Mouse (Mus musculus): ENCODE data around the gene Ndufs3.

Gene Ndufs3

DNA sequence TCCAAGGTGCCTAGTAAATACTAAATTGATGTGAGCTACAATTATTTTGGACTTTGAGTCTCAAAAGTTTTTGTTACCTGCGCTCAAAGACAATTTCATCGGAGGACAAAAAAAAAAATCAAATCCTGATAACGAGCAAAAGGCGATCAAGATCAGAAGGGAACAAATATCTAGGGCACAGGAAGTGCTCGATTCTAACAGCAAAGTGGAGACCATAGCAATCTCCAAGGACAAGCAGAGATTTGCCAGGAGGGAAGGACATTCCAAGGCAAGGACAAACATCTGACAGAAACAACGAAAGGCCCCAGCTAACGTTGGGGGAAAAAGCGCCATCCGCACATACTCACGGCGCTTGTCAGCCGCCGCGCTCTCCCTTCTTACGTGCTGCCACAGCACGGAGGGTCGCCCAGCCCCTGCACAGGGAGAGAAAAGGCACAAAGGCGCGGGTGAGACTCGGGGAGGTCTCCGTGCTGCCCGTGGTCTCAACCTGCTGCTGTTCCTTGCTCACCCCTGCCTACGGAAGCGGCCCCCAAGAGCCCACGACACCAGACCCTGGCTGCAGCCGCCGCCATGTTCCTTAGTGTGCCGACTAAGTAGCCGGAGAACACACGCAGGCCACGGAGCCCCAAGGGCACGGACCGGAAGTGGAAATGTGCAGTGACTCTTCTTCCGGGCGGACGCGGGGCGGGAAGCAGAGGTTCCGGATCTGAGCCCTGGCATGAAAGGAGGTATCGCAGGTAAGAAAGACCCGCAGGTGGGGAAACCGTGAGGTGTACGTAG, at the start of gene Ndufs3, which contains the start of gene Kbtbd4:
TSS of gene Ndufs3 (minus strand) at position 752 of the 780 bp plus-strand sequence.
TSS of gene Kbtbd4 (plus strand) at position 665 of the 780 bp plus-strand sequence.
- in situ Hi-C loops (cut with MboI) = no loop called here

DNA sequence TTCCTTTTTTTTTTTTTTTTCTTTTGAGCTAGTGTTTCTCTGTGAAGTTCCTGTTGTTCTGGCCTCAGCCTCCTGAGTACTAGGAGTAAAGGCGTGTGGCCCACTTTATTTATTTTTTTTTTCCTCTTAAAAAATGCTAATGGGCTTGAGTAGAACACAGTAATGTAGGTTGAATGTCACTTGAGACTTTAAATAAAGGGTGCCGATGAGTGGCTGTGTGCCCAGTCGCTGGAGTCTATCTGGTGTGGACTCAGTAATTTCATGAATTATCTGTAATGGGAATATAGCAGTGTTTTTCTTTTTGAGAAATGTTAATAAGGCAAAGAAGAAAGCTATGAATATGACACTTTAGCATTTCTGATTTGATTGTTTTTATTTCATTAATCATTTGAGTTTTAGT, 48.8 kb upstream of the Ndufs3 start:
- in situ Hi-C loops (cut with MboI) = no loop called here

DNA sequence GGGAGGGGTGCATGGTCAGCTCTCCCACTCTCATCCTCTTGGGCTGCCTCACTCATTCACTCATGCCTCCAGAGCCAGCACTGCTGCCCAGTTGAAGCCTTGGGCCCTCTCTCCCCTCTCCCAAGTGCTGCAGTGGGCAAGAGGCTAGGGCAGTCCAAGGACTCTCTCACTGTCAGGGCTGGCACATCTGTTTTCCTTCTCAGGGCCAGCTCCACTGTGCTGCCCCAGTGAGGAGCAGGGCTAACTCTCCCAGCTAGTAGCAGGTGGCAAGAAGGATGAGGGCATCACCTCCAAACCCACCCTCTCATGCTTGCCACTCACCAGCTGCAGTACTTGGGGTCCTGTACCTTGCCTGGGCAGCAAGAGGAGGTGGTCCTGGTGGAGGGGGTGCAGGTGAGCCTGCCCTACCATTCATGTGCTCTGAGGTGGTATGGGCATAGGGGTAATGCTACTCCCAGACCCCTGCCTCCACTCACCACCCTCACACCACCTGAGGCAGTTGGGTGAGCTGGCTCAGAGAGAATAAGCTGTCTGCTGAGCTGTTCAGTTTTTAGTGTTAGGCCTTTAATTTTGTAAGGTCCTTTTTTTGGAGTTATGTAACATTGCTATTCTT, 46.1 kb upstream of the Ndufs3 start:
- in situ Hi-C loops (cut with MboI) = no loop called here

DNA sequence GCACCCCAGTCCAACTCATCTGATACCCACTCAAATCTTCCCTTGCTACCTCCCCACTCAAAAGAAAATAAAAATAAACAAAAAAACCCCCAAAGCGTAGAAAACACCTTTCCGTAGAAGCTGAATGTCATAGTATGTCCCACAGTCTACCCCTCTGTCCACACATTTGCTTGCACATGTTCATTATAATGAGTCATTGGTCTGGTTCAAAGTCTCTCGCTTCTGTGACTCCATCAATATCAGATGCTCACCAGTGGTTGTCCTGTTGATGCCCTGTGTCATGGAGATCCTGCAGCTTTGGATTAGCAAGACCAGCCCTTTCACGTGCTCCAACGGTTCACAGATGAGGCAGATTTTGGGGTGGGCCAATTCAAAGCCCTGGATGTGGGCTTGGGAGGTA, 45.5 kb upstream of the Ndufs3 start:
- in situ Hi-C loops (cut with MboI) = no loop called here

DNA sequence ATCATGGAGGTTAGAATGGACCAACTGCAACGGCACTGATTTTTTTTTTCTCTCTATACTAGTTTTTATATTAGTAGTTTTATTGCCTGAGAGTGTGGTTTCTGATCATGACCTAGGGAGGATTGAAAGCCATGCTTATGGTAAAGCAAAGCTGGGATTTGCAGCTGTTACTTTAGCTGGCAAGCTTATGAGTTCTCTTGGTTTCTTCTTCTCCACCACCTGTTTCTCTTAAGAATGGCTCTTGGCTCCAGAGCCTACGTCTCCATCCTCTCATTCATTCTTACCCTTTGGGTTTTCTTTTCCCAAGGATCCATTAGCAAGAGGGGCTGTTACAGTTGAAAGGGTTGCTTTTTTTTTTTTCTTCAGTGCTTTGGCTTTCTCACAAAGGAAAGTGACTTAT, 37.1 kb upstream of the Ndufs3 start:
- in situ Hi-C loops (cut with MboI) = no loop called here

DNA sequence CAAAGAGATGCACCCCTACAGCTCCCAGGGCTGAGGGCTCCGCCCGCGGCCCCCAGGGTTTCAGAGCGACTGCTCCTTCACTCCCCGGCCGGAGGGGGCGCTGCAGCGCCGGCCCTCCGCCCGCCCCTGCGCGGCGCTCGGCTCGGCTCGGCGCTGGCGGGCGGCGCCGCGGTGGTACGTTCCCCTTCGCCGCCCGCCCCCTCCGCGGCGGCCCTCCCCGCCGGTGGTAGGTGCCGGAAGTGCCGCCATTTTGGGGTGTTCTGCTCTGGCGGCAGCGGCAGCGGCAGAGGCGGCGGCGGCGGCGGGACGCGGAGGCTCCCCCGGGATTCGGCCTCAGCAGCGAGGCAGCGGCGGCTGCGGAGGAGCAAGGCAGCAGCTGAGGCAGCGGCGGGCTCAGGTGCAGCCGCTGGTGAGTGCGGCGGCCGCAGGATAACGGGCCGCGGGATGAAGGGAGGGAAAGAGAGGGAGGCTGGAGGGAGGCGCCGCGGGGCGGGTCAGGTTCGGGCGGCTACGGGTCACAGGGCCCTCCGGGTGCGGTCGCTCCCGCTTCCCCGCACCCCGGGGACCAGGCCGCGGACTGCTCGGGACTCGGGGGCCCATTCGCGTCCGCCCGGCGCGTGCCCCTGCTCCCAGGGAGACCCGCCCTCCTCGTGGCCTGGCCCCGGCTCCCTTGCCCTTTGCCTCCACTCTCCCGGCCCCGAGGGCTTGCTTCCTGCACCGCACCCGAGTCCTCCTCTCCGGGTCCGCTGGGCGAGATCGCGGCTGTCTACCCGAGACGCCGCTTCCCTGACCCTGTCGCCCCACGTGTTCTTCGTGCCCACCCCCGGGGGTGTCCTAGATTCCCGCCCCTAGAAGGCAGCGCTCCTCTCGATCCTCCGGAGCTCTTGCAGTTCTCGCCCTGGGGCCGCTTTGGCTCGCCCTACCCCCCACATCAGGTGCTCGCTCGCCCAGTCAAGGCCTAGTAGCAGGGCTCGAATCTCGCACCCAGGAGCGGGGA, 35.9 kb upstream of the Ndufs3 start, which contains the start of gene Celf1:
TSS of gene Celf1 (plus strand) at position 150 of the 997 bp plus-strand sequence.
- in situ Hi-C loops (cut with MboI) = no loop called here

DNA sequence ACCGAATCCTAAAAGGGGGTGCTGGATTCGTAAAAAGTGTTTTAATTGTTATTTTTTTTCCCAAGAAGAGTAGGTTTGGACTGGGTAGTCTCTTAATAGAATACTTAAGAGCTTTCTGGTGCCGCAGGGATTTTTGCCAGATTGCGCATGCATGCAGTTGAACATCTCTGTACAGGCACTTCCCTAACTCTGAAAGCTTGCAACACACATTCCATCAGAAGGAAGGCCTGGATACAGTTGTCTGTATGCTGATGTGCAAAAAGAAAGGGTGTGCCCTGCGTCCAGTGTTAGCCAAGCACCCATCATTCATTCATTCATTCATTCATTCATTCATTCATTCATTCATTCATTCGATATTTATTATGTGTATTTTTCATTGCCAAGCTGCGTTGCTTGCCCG, 35.1 kb upstream of the Ndufs3 start:
- in situ Hi-C loops (cut with MboI) = no loop called here

DNA sequence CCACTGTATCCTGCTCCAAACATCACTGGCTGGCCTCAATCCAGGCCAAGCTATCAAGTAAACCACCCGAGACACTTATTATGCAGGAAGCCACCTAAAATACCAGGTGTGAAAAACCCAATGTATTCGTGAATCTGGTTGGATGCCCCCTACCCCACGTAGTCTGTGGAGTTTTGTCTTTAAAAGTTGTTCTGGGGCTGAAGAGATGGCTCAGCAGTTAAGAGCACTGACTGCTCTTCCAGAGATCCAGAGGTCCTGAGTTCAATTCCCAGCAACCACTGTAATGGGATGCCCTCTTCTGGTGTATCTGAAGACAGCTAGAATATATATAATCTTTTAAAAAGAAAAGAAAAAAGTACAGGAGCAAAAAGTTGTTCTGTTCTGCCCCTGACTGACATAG, 33.7 kb upstream of the Ndufs3 start:
- in situ Hi-C loops (cut with MboI) = no loop called here

DNA sequence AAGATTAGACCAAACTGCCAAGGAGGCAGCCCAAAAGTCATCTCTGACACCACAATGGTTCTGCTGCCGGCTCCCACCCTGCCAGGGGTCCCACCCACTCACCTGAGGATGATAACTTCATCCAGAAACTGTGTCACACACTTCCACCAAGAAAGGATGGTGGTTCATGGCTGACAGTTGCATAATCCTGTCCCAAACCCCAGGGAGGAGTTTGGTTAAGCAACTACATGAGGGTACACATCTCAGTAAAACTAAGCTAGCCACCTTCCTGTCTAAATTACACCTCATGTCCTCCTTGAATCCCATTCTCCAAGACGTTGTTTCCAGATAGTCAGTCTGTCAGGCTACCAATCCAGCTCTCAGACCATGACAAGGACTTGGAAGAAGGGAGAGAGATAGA, 27.6 kb upstream of the Ndufs3 start:
- in situ Hi-C loops (cut with MboI) = no loop called here

DNA sequence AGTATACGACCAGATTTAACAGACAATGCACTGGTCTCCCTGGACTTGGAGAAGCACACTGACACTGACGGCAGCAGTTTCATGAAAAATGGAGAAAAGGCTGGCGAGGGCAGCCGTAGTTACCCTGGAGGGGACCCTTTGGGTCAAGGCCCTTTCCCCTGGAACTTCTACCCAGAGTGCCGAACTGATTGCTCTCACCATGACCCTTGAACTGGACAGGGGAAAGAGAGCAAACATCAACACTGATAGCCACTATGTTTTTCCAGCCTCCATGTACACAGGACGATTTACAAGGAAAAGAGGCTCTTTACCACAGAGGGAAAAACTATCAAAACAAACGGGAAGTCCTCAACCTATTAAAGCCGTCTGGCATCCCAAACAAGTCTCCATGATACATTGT, 27.2 kb upstream of the Ndufs3 start:
- in situ Hi-C loops (cut with MboI) = no loop called here

DNA sequence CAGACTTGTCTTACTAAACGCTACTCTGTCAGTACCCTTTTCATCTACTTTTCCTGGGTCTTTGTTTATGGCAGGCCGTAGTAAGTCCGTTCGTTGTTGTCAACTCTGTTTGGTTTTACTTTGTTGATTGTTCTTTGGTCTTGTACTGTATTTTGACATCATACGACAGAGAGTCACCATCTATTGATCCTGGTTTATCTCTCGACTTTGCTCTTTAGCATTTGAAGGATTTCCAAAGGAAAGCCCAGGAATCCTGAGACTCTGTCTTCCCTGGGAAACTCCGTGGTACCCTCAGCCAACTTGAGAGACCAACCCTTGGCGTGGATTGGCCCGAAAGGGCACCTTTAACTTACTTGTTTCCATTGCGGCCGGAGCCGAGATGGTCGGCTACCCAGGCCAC, 23.9 kb upstream of the Ndufs3 start:
- in situ Hi-C loops (cut with MboI) = no loop called here

DNA sequence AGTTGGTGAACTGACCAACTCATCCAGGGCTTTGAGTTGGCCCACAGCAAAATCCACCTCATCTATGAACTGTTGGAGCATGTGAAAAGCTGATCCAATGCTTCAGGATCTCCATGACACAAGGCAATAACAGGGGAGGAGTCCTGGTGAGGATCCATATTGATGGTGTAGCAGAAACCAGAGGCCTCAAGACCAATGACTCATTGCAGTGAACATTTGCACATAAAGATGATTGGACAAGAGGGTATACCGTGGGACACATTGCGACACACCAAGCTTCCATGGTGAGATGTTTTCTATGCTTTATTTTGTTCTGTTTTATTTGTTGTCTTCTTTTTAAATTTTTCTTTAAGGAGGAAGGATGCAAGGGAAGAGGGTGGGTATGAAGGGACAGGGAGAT, 18.0 kb upstream of the Ndufs3 start:
- in situ Hi-C loops (cut with MboI) = no loop called here

DNA sequence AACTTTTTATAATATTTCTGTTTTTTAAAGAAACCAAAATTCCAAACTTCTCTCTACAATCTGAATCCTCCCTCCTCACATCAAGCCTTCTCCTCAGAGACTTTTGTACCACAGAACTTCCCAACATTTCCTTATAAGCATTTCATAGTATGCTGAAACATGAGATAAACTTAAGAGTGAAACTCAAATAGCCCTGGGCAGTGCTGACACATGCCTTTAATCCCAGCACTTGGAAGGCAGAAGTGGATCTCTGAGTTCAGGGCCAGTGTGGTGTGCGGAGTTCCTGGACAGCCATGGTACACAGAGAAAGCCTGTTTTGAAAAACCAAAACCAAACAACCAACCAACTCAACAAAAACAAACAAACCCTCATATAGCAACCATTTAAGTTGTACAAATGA, 16.6 kb upstream of the Ndufs3 start:
- in situ Hi-C loops (cut with MboI) = no loop called here

DNA sequence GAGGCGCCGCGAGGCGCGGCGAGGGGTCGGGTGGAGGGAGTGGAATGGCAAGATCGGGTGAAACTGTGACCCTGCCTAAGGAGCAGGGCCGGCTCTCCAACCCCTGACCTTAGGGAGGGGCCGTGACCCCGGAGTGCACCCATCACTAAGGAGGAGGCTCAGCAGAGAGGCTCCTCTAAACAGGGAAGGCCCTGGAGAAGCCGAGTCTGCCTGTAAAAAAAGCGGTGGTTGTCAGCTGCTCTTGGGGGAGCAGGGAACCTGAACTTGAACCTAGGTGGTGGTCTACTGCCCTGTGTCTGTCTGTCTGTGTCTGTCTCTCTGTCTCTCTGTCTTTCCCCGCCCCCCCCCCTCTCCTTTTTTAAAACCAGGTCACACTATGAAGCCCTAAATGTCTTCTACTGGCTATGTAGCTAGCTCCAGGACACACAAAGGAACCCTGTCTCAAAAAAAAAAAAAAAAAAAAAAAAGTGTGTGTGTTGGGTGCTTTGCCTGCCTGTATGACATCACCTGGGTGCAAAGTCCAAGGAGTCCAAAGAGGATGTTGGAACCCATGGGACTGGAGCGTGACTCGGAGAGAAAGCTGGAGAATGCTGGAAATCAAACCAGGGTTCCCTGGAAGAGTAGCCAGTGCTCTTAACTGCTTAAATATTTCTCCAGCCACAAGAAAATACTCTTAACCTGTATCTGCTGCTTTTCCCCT, 13.5 kb upstream of the Ndufs3 start:
- in situ Hi-C loops (cut with MboI) = no loop called here

DNA sequence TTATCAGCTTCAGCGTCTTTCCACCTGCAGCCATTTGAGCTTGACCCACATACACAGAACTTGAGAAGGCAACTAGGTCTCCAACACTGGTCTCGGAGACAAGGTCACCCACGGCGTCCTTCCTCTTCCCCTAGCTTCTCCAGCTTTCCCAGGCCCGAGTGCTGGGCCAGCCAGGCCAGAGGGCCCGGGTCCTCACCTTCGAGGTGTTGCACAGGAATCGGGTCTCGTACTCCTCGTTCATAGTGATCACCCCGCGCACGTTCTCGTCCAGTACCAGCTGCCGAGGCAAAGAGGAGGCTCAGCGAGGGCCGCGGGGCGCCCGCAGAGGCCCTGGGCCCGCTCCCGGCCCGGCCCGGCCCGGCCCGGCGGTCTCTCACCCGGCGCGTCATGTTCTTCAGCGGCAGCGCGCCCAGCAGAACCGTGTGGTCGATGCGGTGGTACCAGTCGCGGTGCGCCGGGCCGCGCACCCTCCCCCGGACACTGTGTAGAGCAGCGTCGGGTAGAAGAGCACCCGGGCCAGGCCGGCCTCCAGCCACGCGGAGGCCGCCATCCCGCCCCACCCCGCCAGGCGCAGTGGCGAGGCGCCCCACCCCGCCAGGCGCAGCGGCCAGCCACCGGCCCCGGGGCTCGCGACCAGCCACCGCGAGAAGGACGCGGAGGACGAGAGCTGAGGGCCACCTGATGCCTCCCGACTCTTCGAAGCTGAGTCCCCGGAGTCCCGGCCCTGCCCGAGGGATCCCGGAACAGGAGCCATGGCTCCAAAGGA, 12.8 kb upstream of the Ndufs3 start:
- in situ Hi-C loops (cut with MboI) = no loop called here

DNA sequence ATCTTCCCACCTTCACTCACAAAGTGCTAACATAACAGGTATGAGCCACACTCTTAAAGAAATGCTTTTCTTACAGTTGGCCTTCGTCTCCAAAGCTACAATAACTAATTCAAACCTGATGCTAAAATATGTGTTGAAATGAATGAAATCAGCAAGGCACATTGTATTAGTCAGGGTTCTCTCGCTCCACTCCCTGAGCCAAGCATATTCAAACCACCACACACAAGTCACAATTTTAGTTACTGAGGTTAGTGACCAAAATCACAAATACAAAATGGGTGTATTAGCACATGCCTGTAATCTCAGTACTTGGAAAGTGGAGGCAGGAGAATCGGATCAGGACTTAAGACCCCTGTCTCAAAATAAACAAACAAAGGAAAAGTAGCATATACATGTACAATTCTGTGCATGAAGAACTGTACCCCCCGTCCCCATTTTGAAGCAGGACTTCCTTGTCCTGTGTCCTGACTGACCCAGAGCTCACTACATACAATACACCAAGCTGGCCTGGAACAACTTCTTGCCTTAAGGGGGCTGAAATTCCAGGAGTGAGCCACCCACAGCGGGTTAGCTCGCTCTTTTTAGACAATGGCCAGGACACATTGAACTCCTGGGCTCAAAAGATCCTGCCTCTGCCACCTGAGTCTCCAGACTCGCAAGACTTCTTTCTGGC, 12.1 kb upstream of the Ndufs3 start:
- in situ Hi-C loops (cut with MboI) = no loop called here

DNA sequence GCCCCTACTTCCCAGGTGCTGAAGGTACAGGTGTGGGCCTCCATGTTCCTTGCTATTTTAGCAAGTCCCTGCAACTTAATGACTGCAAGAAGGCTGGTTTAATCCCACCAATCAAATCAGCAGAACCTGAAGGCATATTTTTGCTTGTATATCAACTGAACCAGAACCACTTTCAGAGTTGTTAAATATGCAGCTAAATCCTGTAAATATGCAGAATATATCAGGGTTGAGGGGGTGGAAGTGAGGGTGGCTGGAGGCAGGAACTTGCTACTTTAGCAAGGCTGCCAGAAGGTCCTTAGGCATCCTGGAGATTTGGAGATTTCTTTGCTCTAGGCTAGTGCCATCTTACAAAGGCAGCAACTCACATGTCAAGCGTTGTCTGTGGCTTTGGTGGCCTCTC, 10.9 kb upstream of the Ndufs3 start:
- in situ Hi-C loops (cut with MboI) = no loop called here

DNA sequence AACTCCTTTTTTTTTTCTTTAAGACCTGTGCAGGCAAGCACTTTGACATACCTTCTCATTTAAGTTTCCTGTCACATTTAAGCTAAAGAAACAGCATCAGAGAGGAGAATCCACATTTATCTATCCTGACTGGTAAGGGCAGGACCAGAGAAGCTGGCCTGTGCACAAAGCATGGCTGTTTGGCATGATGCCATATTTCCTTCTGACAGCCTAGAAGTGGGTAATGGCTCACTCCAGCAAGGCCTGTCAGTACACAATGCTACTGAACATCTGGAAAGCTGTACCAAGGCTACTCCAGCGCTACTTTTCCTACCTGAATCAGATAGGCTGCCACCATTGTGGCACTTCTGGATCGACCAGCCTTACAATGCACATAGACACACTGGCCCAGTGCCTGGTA, 9.0 kb upstream of the Ndufs3 start:
- in situ Hi-C loops (cut with MboI) = no loop called here

DNA sequence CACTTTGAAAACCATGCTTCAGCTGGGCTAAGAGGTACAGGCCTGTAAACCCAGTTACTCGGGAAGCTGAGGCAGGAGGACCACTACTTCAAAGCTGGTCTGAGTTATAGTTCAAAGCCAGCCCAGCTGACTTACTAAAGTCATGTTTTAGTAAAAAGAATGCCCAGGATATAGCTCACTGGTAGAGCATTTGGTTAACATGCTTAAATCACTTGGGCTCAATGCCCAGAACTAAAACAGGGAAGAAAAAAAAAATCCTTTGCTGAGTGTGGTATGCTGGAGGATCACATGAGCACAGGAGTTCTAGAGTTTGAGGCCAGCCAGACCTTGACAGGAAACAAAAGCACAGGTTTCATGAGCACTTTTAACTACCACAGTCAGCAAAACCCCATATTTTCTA, 7.0 kb upstream of the Ndufs3 start:
- in situ Hi-C loops (cut with MboI) = no loop called here

DNA sequence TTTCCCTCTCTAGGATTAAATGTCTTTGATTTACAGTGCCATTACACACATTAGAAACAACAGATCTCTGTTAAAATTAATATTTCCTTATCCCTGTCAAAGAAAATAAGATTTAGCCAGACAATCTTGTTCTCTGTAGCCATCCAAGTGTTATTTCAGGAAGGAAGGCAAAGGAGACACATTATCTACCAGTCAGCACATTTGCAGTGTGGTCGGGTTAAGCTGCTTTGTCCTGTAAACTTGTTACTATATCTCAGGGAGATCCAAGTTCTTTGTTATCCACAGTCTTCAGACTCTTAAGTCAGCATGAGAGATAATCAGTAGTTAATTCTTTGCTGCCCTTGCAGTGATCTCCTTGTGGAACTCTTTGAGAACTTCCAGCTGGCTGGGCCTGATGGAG, 6.2 kb upstream of the Ndufs3 start:
- in situ Hi-C loops (cut with MboI) = no loop called here

Measured in mature B cell (primary cell).